Mouse (Mus musculus) embryo, embryonic 11 days (tissue): ENCODE data around the gene Phldb3.
"Not testable (repeated sequence)": the region's sequence is repeated elsewhere in the genome, so short reads cannot be mapped to it uniquely, and the experiment has no call there.

Source experiments
- DNase-seq: peaks from one replicate; pipeline ENCODE4 v3.0.0-alpha.2; 2015

Phldb3 gene

GRCm38 (mm10) chr7:24595464-24595863 is 15.1 kb upstream of the Phldb3 start:
- DNase-seq: no peak

- no peak for DNase-seq
Measured at GRCm38 (mm10) chr7:24598121-24598520, 12.4 kb upstream of the Phldb3 start.

DNA sequence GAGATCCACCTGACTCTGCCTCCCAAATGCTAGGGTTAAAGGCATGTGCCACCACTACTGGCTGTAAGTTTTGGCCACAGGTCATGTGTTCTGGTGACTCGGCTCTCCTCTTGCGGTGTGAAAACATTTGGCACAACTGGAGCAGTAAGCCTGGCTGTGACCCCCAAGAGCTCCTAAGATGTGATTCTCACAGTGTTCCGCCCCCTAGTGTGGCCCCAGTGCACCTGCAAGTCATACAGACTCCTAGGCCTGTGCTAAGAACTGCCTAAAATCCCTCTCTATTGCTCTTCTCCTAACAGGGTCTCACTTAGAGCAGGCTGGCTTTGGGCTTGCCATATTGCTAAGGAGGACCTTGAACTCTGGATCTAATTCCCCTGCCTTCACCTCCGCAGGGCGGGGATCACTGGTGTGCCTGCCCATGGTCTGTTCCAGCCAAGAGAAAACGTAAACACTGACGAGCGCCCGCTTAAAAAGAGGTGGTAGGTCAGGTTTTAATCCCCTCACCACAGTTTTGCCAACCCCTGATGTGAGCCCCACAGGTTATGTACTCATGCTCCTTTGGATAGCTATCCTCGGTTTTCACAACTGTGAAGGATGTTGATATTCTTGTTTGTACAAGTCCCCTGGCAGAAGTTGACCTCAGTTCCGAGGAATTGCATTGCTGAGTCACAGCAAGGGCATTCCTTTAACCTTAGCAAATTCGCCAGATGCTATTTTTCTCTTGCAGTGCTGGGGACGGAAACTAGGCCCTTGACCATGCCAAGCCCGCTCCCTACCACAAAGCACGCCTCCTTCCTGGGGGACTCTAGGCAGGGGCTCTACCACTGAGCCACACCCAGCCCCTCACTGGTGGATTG is 11.1 kb upstream of the Phldb3 start:
- DNase-seq: peak; percentile 9

- peak; percentile 98 for DNase-seq
Measured at GRCm38 (mm10) chr7:24600941-24601597, 9.5 kb upstream of the Phldb3 start.

DNA sequence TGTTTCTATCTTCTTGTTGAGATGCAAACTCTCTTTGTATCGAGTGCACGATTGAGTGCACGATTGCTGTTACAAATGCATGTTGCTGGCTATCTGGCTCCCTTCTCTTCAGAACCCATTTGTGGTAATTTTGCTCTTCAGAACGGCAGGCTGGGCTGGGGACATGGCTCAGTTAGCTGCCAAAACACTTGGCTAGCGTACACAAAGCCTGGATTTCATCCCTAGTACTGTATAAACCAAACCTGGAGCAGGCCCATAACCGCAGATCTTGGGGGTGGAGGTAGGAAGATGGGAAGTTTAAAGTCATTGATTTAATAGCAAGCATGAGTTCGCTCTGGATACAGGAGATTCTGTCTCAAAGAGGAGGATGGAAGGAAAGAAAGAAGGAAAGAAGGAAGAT is 5.0 kb upstream of the Phldb3 start:
- DNase-seq: no peak

DNA sequence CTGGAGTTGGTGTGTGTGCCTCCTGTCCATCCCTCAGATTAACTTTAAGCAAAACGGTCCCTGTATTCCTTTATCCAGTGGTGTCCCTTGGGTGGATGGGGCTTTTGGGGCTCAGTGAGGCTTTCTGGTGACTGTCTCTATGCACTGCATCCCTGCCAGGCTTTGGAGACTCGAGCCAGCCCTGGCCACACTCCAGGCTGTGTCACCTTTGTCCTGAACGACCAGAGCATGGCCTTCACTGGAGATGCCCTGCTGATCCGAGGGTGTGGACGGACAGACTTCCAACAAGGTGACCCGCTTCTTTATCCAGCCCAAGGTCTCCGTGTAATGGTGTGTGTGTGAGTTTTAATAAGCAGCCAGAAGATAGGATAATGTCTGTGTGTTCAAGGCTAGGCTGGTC is 4.5 kb upstream of the Phldb3 start:
- no peak for DNase-seq

DNA sequence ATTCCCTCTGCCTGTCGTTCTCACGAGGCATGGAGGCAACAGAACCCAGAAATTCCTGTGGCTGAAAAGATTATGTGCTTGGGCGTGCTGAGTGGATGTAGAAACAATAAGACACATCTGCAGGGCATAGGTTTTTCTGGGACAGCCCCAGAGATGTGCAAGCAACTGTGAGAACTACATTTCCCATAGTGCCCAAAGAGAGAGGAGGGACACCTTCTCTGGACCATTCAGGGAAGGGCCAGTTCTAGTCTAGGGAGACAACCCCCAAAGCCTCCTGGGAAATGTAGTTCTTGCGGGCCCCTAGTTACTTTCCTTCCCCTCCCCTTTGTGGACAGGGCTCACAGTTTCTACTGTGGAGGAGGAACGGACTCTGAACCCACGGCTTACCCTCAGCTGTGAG is 2.5 kb upstream of the Phldb3 start:
- DNase-seq: peak; percentile 68

- no peak for DNase-seq
Measured at GRCm38 (mm10) chr7:24608561-24608960, 2.0 kb upstream of the Phldb3 start.

- peak; percentile 84 for DNase-seq
Measured at GRCm38 (mm10) chr7:24610879-24611494, 424 bp downstream of the Phldb3 start.

GRCm38 (mm10) chr7:24611709-24612108 is 1.1 kb downstream of the Phldb3 start:
- no peak for DNase-seq

GRCm38 (mm10) chr7:24612308-24612910 is 1.8 kb downstream of the Phldb3 start:
- peak; percentile 26 for DNase-seq

GRCm38 (mm10) chr7:24614816-24615215 is 4.3 kb downstream of the Phldb3 start:
- no peak for DNase-seq

GRCm38 (mm10) chr7:24617763-24618162 is 7.2 kb downstream of the Phldb3 start:
- DNase-seq: no peak

GRCm38 (mm10) chr7:24618374-24618773 is 7.8 kb downstream of the Phldb3 start:
- DNase-seq: not testable (repeated sequence)

- DNase-seq: no peak
Measured at GRCm38 (mm10) chr7:24619671-24620397, 9.3 kb downstream of the Phldb3 start.

DNA sequence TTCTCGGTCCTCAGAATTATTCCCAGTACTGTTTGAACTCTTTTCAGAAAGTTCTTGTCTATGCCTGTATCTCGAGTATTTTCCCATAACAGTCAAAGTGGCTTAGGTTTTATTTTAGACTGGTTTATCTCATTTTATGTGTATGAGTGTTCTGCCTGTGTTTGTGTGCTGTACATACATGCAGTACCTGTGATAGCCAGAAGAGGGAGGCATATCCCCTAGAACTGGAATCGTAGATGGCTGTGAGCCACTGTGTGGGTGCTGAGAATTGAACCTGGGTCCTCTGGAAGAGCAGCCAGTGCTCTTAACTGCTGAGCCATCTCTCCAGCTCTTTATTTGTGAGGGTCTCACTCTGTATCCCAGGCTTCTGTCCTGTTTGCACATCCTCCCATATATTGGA is 10.6 kb downstream of the Phldb3 start:
- DNase-seq: no peak

DNA sequence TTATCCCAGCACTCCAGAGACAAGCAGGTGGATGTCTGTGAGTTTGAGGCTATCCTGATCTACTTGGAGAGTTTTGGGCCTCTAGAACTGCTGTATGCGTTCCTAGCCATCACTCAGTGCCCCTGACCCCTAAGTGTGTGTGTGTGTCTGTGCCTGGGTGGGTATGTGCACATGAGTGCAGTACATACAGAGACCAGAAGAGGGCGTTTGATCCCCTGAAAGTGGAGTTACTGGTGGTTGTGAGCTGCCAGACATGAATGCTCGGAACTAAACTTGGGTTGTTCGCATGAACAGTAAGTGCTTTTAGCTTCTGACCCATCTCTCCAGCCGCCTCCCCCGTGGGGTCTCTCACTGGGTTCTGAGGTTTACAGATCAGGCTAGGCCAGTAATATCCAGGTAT is 12.4 kb downstream of the Phldb3 start:
- DNase-seq: no peak

GRCm38 (mm10) chr7:24628685-24629610 is 18.4 kb downstream of the Phldb3 start:
- peak; percentile 95 for DNase-seq

- DNase-seq: no peak
Measured at GRCm38 (mm10) chr7:24629672-24630071, 19.1 kb downstream of the Phldb3 start.

GRCm38 (mm10) chr7:24630116-24630880 is 19.7 kb downstream of the Phldb3 start:
- DNase-seq: no peak

DNA sequence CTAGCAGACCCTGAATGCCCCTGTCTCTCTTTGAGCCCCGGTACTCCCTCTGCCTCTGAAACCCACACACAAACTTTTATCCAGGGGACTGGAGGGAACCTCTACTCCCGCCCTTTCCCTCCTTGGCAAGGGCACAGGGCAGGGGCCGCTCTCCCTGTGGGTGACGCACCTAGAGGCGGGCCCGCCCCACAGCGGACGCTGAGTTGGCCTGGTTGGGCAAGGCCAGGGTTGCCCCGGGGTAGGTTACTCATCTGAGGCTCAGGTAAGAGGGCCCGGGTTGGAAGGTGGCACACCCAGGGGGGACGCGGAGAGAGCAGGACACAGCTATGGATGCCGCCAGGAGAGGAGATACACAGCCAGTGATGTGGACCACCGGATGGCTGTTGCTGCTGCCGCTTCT is 25.7 kb downstream of the Phldb3 start, which contains the start of gene Lypd3:
TSS of gene Lypd3 (plus strand) at position 287 of the 400 bp plus-strand sequence.
- no peak for DNase-seq
